Mouse (Mus musculus): ENCODE results near the gene Abca7.

DNA sequence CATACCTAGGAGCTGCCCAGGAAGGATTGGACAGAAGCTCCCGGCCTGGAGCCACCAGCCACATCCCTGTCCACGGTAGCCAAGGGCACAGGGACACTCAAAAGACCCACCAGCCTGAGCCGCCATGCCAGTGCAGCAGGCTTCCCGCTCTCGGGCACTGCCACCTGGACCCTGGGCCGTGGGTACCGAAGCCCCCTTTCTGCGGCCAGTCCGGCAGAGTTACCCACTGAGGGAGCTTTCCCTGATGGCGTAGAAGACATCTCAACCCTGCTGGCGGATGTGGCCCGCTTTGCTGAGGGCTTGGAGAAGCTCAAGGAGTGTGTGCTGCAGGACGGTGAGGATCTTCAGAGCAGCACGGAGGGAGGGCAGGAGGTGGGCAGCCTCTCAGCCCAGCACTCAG lies 21.5 kb downstream of the Abca7 start:
- TF ChIP-seq CTCF (IDR thresholded peaks at IDR 0.05; ENCODE audit: borderline replicate concordance, insufficient read depth, low read length) (no peak), POLR2A (IDR thresholded peaks at IDR 0.05; ENCODE audit: low read depth, low read length) (no peak)

Measured in embryonic fibroblast, embryonic 13.5 days (primary cell).